ENCODE assay signal across 8 mouse cellular contexts in the genomic region with DNA sequence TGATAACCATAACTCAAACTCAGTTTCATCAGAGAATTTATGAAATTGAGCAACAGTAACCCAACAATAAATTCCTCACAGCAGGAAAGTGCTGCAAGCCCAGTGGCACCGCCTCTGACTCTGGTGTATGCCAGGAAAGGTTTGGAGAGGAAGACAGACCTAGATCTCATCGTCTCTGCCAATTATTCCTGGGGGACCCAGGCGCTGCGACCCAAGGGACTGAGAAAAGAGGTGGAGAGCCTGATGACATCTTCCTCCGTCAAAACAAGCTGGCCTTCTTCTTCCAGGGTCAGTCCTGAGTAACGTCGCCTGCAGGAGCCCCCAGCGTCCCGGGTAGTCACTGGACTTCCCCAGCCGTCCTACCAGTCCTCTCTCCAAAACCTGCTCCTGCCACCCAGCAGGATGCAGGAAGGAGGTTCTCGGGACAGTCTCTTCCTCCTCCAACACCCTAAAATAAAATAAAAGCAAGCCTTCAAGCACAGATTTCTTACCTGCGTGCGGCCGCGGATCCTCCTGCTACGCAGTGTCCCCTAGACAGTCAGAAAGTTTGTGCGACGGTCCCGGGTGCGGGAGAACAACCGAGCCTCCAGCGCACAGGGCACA. TPM values are rescaled to one million over a fixed set of nuclear protein-coding genes. Genes with fewer than 3 reads are reported as not detected.
A peak's percentile ranks its signal among the peaks of the same experiment; 100 is the strongest.
DNase-seq lines count a peak whose midpoint lies in the region; ATAC-seq and TF ChIP-seq lines count a peak whose summit lies in the region.

No protein-coding gene starts in this region.

- intact Hi-C loops in heart, postnatal 10 days (cut with DNase I): loop anchor here (2.0 to 5.0 kb wide), 2 partner anchors 26 to 59 kb away; no protein-coding TSS in a partner anchor

- H3K27me3 ChIP-seq in embryonic facial prominence, embryonic 14.5 days (replicated peaks; ENCODE audit: control insufficient read depth, insufficient read depth, low read length): no peaks in the 10 kb centered on the region
- H3K27me3 ChIP-seq in liver, postnatal 0 days (ENCODE audit: insufficient read depth, low read length): peaks cover 10% of the 10 kb centered on the region; the same call in 1 of the 2 replicates
- no peaks in the 10 kb centered on the region for H3K27me3 ChIP-seq in stomach, postnatal 0 days (ENCODE audit: control insufficient read depth, insufficient read depth, low read length)

- WGBS in embryonic facial prominence, embryonic 14.5 days: 5% methylated on average over 22 of the region's 22 CpGs
- 4% methylated on average over 22 of the region's 22 CpGs for WGBS in liver, postnatal 0 days (ENCODE audit: insufficient replicate concordance)
- WGBS in stomach, postnatal 0 days: 4% methylated on average over 22 of the region's 22 CpGs

- TF ChIP-seq CTCF in liver, postnatal 0 days (IDR thresholded peaks at IDR 0.05; ENCODE audit: low read depth): no peak
- 0 out of 2 replicates have a peak, but pooled peaks have one; percentile 1 for TF ChIP-seq CTCF in stomach, postnatal 0 days (IDR thresholded peaks at IDR 0.05; ENCODE audit: low read depth)

- H3K9ac ChIP-seq in embryonic facial prominence, embryonic 14.5 days (ENCODE audit: low read depth, low read length): peak overlapping the region; percentile 66
- peak overlapping the region; percentile 69 for H3K9ac ChIP-seq in liver, postnatal 0 days (replicated peaks)
- peak overlapping the region; percentile 79 for H3K9ac ChIP-seq in stomach, postnatal 0 days (ENCODE audit: low read length)

- H3K4me1 ChIP-seq in embryonic facial prominence, embryonic 14.5 days (ENCODE audit: control insufficient read depth, insufficient read depth, low read length): peaks cover 12% of the 10 kb centered on the region
- H3K4me1 ChIP-seq in liver, postnatal 0 days (ENCODE audit: insufficient read depth): peaks cover 13% of the 10 kb centered on the region
- no peaks in the 10 kb centered on the region for H3K4me1 ChIP-seq in stomach, postnatal 0 days (replicated peaks; ENCODE audit: control insufficient read depth, insufficient read depth)

- H3K27ac ChIP-seq in embryonic facial prominence, embryonic 14.5 days (replicated peaks; ENCODE audit: low read depth, low read length): peak overlapping the region; percentile 61
- peak overlapping the region; percentile 66 for H3K27ac ChIP-seq in liver, postnatal 0 days (ENCODE audit: low read depth)
- H3K27ac ChIP-seq in stomach, postnatal 0 days (replicated peaks): peak overlapping the region; percentile 90

- peak; percentile 1; the same call in 1 of the 2 replicates for ATAC-seq in embryonic facial prominence, embryonic 14.5 days (ENCODE audit: low read depth)
- peak; percentile 14 for ATAC-seq in liver, postnatal 0 days
- peak; percentile 4; the same call in 1 of the 2 replicates for ATAC-seq in stomach, postnatal 0 days (ENCODE audit: low FRiP score, low TSS enrichment)

- DNase-seq in right cerebral cortex, postnatal 4 days: peak; percentile 12
- no peak for DNase-seq in right cerebral cortex, postnatal 10 days (ENCODE audit: low spot score in 2 of 2)
- DNase-seq in embryonic facial prominence, embryonic 14.5 days (ENCODE audit: low spot score): peak; percentile 20
- DNase-seq in heart, postnatal 10 days: peak; percentile 45 to 51
- peak; percentile 16 for DNase-seq in liver, postnatal 0 days
- no peak for DNase-seq in stomach, postnatal 0 days (ENCODE audit: low spot score)
- no peak for DNase-seq in thymus, postnatal 25 days
- no peak for DNase-seq in spleen, postnatal 36 days (ENCODE audit: low spot score in 2 of 2)

- H3K9me3 ChIP-seq in embryonic facial prominence, embryonic 14.5 days (ENCODE audit: control insufficient read depth, low read length): no peaks in the 10 kb centered on the region
- no peaks in the 10 kb centered on the region for H3K9me3 ChIP-seq in liver, postnatal 0 days (ENCODE audit: low read length)
- no peaks in the 10 kb centered on the region for H3K9me3 ChIP-seq in stomach, postnatal 0 days (ENCODE audit: control insufficient read depth, low read length)

- no peaks in the 10 kb centered on the region for H3K36me3 ChIP-seq in embryonic facial prominence, embryonic 14.5 days (ENCODE audit: control insufficient read depth, insufficient read depth, low read length)
- H3K36me3 ChIP-seq in liver, postnatal 0 days (replicated peaks; ENCODE audit: insufficient read depth, low read length): no peaks in the 10 kb centered on the region
- H3K36me3 ChIP-seq in stomach, postnatal 0 days (ENCODE audit: control insufficient read depth, insufficient read depth, low read length): no peaks in the 10 kb centered on the region

- TF ChIP-seq EP300 in liver, postnatal 0 days (IDR thresholded peaks at IDR 0.05; ENCODE audit: low read depth): no peak
- TF ChIP-seq EP300 in stomach, postnatal 0 days (optimal IDR thresholded peaks at IDR 0.05): no peak

- H3K4me3 ChIP-seq in embryonic facial prominence, embryonic 14.5 days (ENCODE audit: low read depth, low read length): peak overlapping the region; percentile 53
- H3K4me3 ChIP-seq in liver, postnatal 0 days (ENCODE audit: low read depth, low read length): peak overlapping the region; percentile 56
- peak overlapping the region; percentile 61 for H3K4me3 ChIP-seq in stomach, postnatal 0 days (ENCODE audit: low read depth, low read length)

- H3K4me2 ChIP-seq in embryonic facial prominence, embryonic 14.5 days (ENCODE audit: low read depth, low read length): peak overlapping the region; percentile 86
- H3K4me2 ChIP-seq in liver, postnatal 0 days (ENCODE audit: low read depth, low read length): peak overlapping the region; percentile 94
- peak overlapping the region; percentile 62 for H3K4me2 ChIP-seq in stomach, postnatal 0 days (replicated peaks; ENCODE audit: low read depth)

RNA-seq across cellular contexts. Expression of a gene that starts 0.6 kb away (rescaled TPM):
- 2.6 and 2.7 TPM in 2 replicates for polyA plus RNA-seq in embryonic facial prominence, embryonic 14.5 days (2014; fragmentation: Nextera tagmentation; extraction: Ambion mirVana)
- total RNA-seq in heart, postnatal 10 days (2021): 1 to 10 TPM; 4.9 to 6.8 TPM
- 0.48 and 0.56 TPM in 2 replicates for polyA plus RNA-seq in liver, postnatal 0 days (2015; fragmentation: Nextera tagmentation; extraction: Ambion mirVana)
- 6.5 and 6.9 TPM in 2 replicates for polyA plus RNA-seq in stomach, postnatal 0 days (2015; fragmentation: Nextera tagmentation; extraction: Ambion mirVana)

RNA-seq across cellular contexts. Expression of a gene that starts 0.6 kb away (rescaled TPM):
- 10.7 and 13.4 TPM in 2 replicates for polyA plus RNA-seq in embryonic facial prominence, embryonic 14.5 days (2014; fragmentation: Nextera tagmentation; extraction: Ambion mirVana)
- total RNA-seq in heart, postnatal 10 days (2021): 10 to 100 TPM; 21.2 to 37.3 TPM
- polyA plus RNA-seq in liver, postnatal 0 days (2015; fragmentation: Nextera tagmentation; extraction: Ambion mirVana): 0.49 and 0.72 TPM in 2 replicates
- polyA plus RNA-seq in stomach, postnatal 0 days (2015; fragmentation: Nextera tagmentation; extraction: Ambion mirVana): 18.1 and 20.5 TPM in 2 replicates

Comparison
In these comparisons a context has a peak if more than half of its experiments do, and no peak if none do; other contexts are left out.
1. DNase-seq: peak in right cerebral cortex, postnatal 4 days (single experiment), embryonic facial prominence, embryonic 14.5 days (single experiment), heart, postnatal 10 days (2 of 2) and liver, postnatal 0 days (single experiment); none in right cerebral cortex, postnatal 10 days (0 of 2), stomach, postnatal 0 days (single experiment), thymus, postnatal 25 days (single experiment) and spleen, postnatal 36 days (0 of 2).
2. Peak in every context shown above with its lines, with median percentiles within 50 percentile points of each other: ATAC-seq, H3K27ac ChIP-seq, H3K4me2 ChIP-seq, H3K4me3 ChIP-seq and H3K9ac ChIP-seq.